Mouse (Mus musculus): Measurements from ENCODE around the gene Prkn. TPM values are rescaled to one million over a fixed set of nuclear protein-coding genes. Genes with fewer than 3 reads are reported as not detected.

The Prkn gene
- polyA plus RNA-seq, 1 experiment, result 3.0 TPM

GRCm38 (mm10) chr17:11861178-11861577 is 1021.0 kb downstream of the Prkn start:
- DNase-seq, result no peak
- H3K4me1 ChIP-seq (ENCODE audit: control insufficient read depth, insufficient read depth, low read length), result no peaks in the 10 kb centered on the region
- no peak for TF ChIP-seq CTCF (IDR thresholded peaks at IDR 0.05; ENCODE audit: insufficient read depth, low read length)
- WGBS, result 89% methylated on average over 6 of the region's 6 CpGs
- H3K4me3 ChIP-seq (replicated peaks; ENCODE audit: extremely low read depth, low read depth, low read length), result no peak overlapping the region

GRCm38 (mm10) chr17:11862360-11862759 is 1022.2 kb downstream of the Prkn start:
- no peak for DNase-seq
- TF ChIP-seq CTCF (IDR thresholded peaks at IDR 0.05; ENCODE audit: insufficient read depth, low read length) (no peak), POLR2A (IDR thresholded peaks at IDR 0.05; ENCODE audit: borderline replicate concordance, extremely low read depth, low read depth, low read length) (no peak)
- Histone ChIP-seq H3K4me3 (replicated peaks; ENCODE audit: extremely low read depth, low read depth, low read length) (no peak overlapping the region), H3K4me1 (ENCODE audit: control insufficient read depth, insufficient read depth, low read length) (no peaks in the 10 kb centered on the region)
- 76% methylated on average over 2 of the region's 2 CpGs for WGBS

DNA sequence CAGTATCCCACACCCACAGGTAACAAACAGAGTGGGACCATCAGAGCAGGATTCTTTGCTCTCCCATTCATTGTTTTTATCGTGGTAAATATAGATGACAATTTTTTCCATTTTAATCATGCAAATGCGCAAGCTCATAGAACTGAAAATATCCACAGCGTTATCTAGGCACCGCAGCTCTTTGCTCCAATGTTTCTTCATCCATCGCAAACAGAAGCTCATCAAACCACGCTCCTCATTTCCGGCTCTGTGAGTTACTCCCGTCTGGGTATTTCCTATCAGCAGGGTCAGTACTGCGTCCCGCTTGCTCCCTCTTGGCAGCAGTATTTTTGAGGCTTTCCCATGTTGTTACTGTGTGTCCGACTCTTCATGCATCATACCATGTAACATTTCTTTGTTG is 1022.8 kb downstream of the Prkn start:
- H3K4me1 ChIP-seq (ENCODE audit: control insufficient read depth, insufficient read depth, low read length), result no peaks in the 10 kb centered on the region
- 87% methylated on average over 11 of the region's 11 CpGs for WGBS
- H3K4me3 ChIP-seq (replicated peaks; ENCODE audit: extremely low read depth, low read depth, low read length), result no peak overlapping the region
- TF ChIP-seq POLR2A (IDR thresholded peaks at IDR 0.05; ENCODE audit: borderline replicate concordance, extremely low read depth, low read depth, low read length) (no peak), CTCF (IDR thresholded peaks at IDR 0.05; ENCODE audit: insufficient read depth, low read length) (no peak)
- DNase-seq, result no peak

GRCm38 (mm10) chr17:11866231-11866630 is 1026.0 kb downstream of the Prkn start:
- no peak for DNase-seq
- TF ChIP-seq POLR2A (IDR thresholded peaks at IDR 0.05; ENCODE audit: borderline replicate concordance, extremely low read depth, low read depth, low read length), result no peak
- no peak for TF ChIP-seq CTCF (IDR thresholded peaks at IDR 0.05; ENCODE audit: insufficient read depth, low read length)
- Histone ChIP-seq H3K4me3 (replicated peaks; ENCODE audit: extremely low read depth, low read depth, low read length) (no peak overlapping the region), H3K4me1 (ENCODE audit: control insufficient read depth, insufficient read depth, low read length) (no peaks in the 10 kb centered on the region)
- WGBS, result 80% methylated on average over 3 of the region's 3 CpGs

DNA sequence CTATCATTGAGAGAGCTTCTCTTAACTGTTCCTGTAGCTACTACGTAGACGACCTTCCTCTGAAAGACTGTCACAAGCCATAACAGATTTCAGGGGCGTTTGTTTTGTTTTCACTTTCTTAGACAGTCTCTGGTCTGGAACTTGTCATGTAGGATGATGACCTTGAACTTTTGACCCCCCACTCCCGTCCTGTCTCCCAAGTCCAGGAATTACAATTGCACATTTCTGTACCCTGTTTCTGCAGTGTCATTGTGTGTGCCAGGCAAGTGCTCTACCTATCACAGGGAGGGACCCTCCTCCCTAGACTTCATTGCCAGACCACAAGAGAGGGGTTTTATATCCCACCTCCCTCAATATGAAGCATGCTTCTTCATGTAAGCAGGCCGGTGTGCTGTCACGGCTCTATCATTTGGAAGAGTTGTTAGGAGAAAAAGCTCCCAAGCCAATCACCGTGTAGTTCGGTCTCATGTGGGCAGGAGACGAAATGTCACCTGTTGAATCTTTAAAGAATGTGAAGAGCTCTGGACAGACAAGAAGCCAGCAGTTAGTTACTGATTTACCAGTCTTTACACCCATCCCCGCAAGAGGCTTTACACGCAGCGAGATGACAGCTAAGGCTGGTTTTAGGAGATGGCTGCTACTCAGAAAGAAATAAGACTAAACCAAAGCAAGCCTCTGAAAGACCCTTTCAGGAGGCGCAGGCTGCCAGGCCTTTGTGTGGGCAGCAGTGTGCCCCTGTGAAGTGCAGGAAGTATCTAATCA is 1027.3 kb downstream of the Prkn start:
- WGBS, result 60% methylated on average over 13 of the region's 13 CpGs

GRCm38 (mm10) chr17:11870546-11870945 is 1030.4 kb downstream of the Prkn start:
- Histone ChIP-seq H3K4me3 (replicated peaks; ENCODE audit: extremely low read depth, low read depth, low read length) (no peak overlapping the region), H3K4me1 (ENCODE audit: control insufficient read depth, insufficient read depth, low read length) (no peaks in the 10 kb centered on the region)
- DNase-seq, result no peak
- TF ChIP-seq POLR2A (IDR thresholded peaks at IDR 0.05; ENCODE audit: borderline replicate concordance, extremely low read depth, low read depth, low read length) (no peak), CTCF (IDR thresholded peaks at IDR 0.05; ENCODE audit: insufficient read depth, low read length) (no peak)
- WGBS, result 83% methylated on average over 10 of the region's 10 CpGs

More for the DNA sequence above, 1027.3 kb downstream of the Prkn start:
- Histone ChIP-seq H3K4me3 (replicated peaks; ENCODE audit: extremely low read depth, low read depth, low read length) (no peak overlapping the region), H3K4me1 (ENCODE audit: control insufficient read depth, insufficient read depth, low read length) (no peaks in the 10 kb centered on the region)
- DNase-seq, result no peak
- no peak for TF ChIP-seq CTCF (IDR thresholded peaks at IDR 0.05; ENCODE audit: insufficient read depth, low read length)
- no peak for TF ChIP-seq POLR2A (IDR thresholded peaks at IDR 0.05; ENCODE audit: borderline replicate concordance, extremely low read depth, low read depth, low read length)

DNA sequence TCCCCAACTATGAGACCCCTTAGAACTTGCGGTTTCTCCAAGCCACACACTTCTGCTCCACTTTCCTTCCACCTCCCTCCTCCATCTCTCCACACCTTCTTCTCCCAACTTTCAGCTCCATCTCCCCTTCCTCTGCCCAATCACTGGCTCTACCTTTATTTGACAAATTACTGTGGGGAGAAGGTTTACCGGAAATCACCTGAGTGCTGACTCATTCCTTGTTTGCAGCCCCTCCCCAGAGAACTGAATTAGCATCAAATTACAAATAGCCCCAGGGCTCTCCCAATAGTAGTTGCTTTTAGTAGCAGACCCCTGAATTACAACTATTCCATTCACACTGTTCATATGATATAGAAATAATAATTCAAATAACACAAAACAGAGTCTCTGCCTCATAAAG is 1036.1 kb downstream of the Prkn start:
- no peak for TF ChIP-seq POLR2A (IDR thresholded peaks at IDR 0.05; ENCODE audit: borderline replicate concordance, extremely low read depth, low read depth, low read length)
- no peak for TF ChIP-seq CTCF (IDR thresholded peaks at IDR 0.05; ENCODE audit: insufficient read depth, low read length)
- Histone ChIP-seq H3K4me3 (replicated peaks; ENCODE audit: extremely low read depth, low read depth, low read length) (no peak overlapping the region), H3K4me1 (ENCODE audit: control insufficient read depth, insufficient read depth, low read length) (no peaks in the 10 kb centered on the region)
- WGBS, result 71% methylated on average over 2 of the region's 2 CpGs
- DNase-seq, result no peak

- DNase-seq, result no peak
- Histone ChIP-seq H3K4me1 (ENCODE audit: control insufficient read depth, insufficient read depth, low read length) (no peaks in the 10 kb centered on the region), H3K4me3 (replicated peaks; ENCODE audit: extremely low read depth, low read depth, low read length) (no peak overlapping the region)
- no peak for TF ChIP-seq CTCF (IDR thresholded peaks at IDR 0.05; ENCODE audit: insufficient read depth, low read length)
- TF ChIP-seq POLR2A (IDR thresholded peaks at IDR 0.05; ENCODE audit: borderline replicate concordance, extremely low read depth, low read depth, low read length), result no peak
- WGBS, result 77% methylated on average over 5 of the region's 5 CpGs
These were observed 1041.1 kb downstream of the Prkn start for GRCm38 (mm10) chr17:11881110-11881820.

DNA sequence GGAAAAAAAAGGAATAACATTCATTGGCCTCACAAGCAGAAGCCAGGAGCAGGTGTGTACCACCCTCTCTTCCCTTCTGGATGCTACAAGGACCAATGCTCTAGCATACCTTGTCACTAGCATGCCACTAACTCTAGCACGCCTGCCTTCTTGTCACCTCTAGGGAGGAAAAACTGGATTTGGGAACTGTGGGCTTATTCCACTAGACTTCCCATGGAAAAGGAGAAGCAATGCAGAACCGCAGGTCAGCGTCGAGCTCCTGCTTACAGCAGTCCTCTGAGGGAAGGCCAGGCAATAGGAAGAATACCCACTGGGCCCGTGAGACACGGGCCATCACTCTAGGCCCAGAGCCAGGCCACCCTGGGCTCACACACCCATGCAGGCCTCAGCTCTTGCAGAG is 1045.4 kb downstream of the Prkn start:
- H3K4me3 ChIP-seq (replicated peaks; ENCODE audit: extremely low read depth, low read depth, low read length), result no peak overlapping the region
- no peaks in the 10 kb centered on the region for H3K4me1 ChIP-seq (ENCODE audit: control insufficient read depth, insufficient read depth, low read length)
- 87% methylated on average over 6 of the region's 6 CpGs for WGBS
- DNase-seq, result no peak
- TF ChIP-seq POLR2A (IDR thresholded peaks at IDR 0.05; ENCODE audit: borderline replicate concordance, extremely low read depth, low read depth, low read length), result no peak
- no peak for TF ChIP-seq CTCF (IDR thresholded peaks at IDR 0.05; ENCODE audit: insufficient read depth, low read length)

GRCm38 (mm10) chr17:11886963-11887362 is 1046.8 kb downstream of the Prkn start:
- TF ChIP-seq POLR2A (IDR thresholded peaks at IDR 0.05; ENCODE audit: borderline replicate concordance, extremely low read depth, low read depth, low read length), result no peak
- no peak for TF ChIP-seq CTCF (IDR thresholded peaks at IDR 0.05; ENCODE audit: insufficient read depth, low read length)
- no peak for DNase-seq
- Histone ChIP-seq H3K4me3 (replicated peaks; ENCODE audit: extremely low read depth, low read depth, low read length) (no peak overlapping the region), H3K4me1 (ENCODE audit: control insufficient read depth, insufficient read depth, low read length) (no peaks in the 10 kb centered on the region)
- 76% methylated on average over 4 of the region's 4 CpGs for WGBS

Data from lung, adult 2 months (tissue).